8 mouse cellular contexts compared by ENCODE assay signal in genomic region chr4:71291111-71291740, GRCm38 (mm10).
DNase-seq lines count a peak whose midpoint lies in the region; ATAC-seq and TF ChIP-seq lines count a peak whose summit lies in the region.
"Not testable (repeated sequence)": the region's sequence is repeated elsewhere in the genome, so short reads cannot be mapped to it uniquely, and the experiment has no call there.

No protein-coding gene starts in this region.

- not testable (repeated sequence) for H3K79me2 ChIP-seq in C2C12 (ENCODE audit: control insufficient read depth, insufficient read depth)

- H3ac ChIP-seq in C2C12 (ENCODE audit: control insufficient read depth, insufficient read length, low read depth), result not testable (repeated sequence)

- H3K4me1 ChIP-seq in lung, embryonic 14.5 days (ENCODE audit: insufficient read depth), result not testable (repeated sequence)

- DNase-seq in adrenal gland, postnatal 14 days, result peak; percentile 56
- DNase-seq in heart, postnatal 4 days, result peak; percentile 22
- peak; percentile 55 for DNase-seq in layer of hippocampus, adult 9-11 months
- DNase-seq in lung, embryonic 14.5 days, result not testable (repeated sequence)
- DNase-seq in naive thymus-derived CD4-positive, alpha-beta T cell, adult 2 months (ENCODE audit: low read depth), result peak; percentile 84
- peak; percentile 19 to 47 for DNase-seq in thymus, adult 18-20 months

- H3K36me3 ChIP-seq in C2C12 (ENCODE audit: control insufficient read depth, insufficient read depth); lung, embryonic 14.5 days (ENCODE audit: insufficient read depth): not testable (repeated sequence)

- not testable (repeated sequence) for H3K27ac ChIP-seq in lung, embryonic 14.5 days (ENCODE audit: low read depth)

- not testable (repeated sequence) for H3K9ac ChIP-seq in lung, embryonic 14.5 days

- not testable (repeated sequence) for H3K9me3 ChIP-seq in lung, embryonic 14.5 days (ENCODE audit: low read depth, low read length)

- H3K4me2 ChIP-seq in lung, embryonic 14.5 days, result not testable (repeated sequence)

- H3K27me3 ChIP-seq in C2C12 (ENCODE audit: control insufficient read depth, insufficient read depth, insufficient read length); lung, embryonic 14.5 days (ENCODE audit: insufficient read depth, low read length): not testable (repeated sequence)

- peak overlapping the region; percentile 21 for H3K4me3 ChIP-seq in C2C12 (ENCODE audit: insufficient read depth, poor library complexity, severe bottlenecking)
- H3K4me3 ChIP-seq in lung, embryonic 14.5 days (ENCODE audit: low read depth, low read length), result 0 out of 2 replicates have a peak overlapping the region, but pooled peaks have one; percentile 9

- ATAC-seq in granulocyte monocyte progenitor cell, adult 5-6 weeks (replicated peaks; ENCODE audit: poor library complexity, severe bottlenecking), result peak; percentile 92
- ATAC-seq in lung, embryonic 14.5 days (ENCODE audit: insufficient read depth), result not testable (repeated sequence)

- H3K79me3 ChIP-seq in C2C12 (ENCODE audit: low read depth), result not testable (repeated sequence)

- TF ChIP-seq CTCF in C2C12 (IDR thresholded peaks at IDR 0.05; ENCODE audit: control insufficient read depth, insufficient read depth, insufficient read length); lung, embryonic 14.5 days (IDR thresholded peaks at IDR 0.05; ENCODE audit: low read depth): not testable (repeated sequence)

- WGBS in lung, embryonic 14.5 days, result 90% methylated on average over 22 of the region's 22 CpGs
